Mouse (Mus musculus): ENCODE data around the gene Myo18a. TPM values are rescaled to one million over a fixed set of nuclear protein-coding genes. Genes with fewer than 3 reads are reported as not detected.

Myo18a gene
- polyA plus RNA-seq, 1 experiment from 2014 or later: 24.6 TPM

GRCm38 (mm10) chr11:77852195-77852594 is 89.1 kb downstream of the Myo18a start:
- H3K4me3 ChIP-seq: no peak overlapping the region
- H3K9me3 ChIP-seq (replicated peaks): no peaks in the 10 kb centered on the region
- H3K27ac ChIP-seq (replicated peaks): no peak overlapping the region
- H3K4me1 ChIP-seq: peaks cover 60% of the 10 kb centered on the region
- peaks cover 70% of the 10 kb centered on the region for H3K27me3 ChIP-seq (ENCODE audit: low read depth, poor library complexity, severe bottlenecking)
- H3K36me3 ChIP-seq: peaks cover 82% of the 10 kb centered on the region
- DNase-seq (ENCODE audit: low spot score): no peak
- 68% methylated on average over 3 of the region's 3 CpGs for WGBS

DNA sequence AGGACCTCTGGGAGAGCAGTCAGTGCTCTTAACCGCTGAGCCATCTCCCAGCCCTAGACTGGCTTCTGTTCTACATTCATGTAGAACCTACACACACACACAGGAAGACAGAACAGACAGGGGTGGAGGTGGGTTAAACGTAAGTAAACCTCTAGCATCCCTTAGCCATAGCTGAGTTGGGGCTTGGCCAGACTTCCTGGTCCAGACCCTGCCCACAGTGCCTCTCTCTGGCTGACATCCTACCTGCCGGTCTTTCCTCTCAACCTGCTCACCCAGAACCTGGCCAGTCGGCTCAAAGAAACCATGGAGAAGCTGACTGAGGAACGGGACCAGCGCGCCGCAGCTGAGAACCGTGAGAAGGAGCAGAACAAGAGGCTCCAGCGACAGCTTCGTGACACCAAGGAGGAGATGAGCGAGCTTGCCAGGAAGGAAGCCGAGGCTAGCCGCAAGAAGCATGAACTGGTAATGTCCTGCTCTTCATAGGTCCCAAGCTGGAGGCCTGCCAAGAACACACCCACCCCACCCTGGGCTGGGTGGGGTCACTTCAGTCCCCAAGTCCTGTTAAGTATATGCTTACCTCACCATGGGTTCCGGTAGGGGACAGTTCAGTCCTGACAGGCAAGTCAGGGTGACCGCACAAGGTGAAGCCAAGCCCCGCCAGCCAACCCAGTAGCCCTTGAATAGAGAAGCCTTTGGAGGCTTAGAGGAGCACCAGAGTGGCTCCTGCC is 90.1 kb downstream of the Myo18a start:
- H3K27ac ChIP-seq (replicated peaks): 0 out of 2 replicates have a peak overlapping the region, but pooled peaks have one; percentile 7
- peaks cover 60% of the 10 kb centered on the region for H3K4me1 ChIP-seq
- H3K4me3 ChIP-seq: no peak overlapping the region
- no peak for DNase-seq (ENCODE audit: low spot score)
- H3K9me3 ChIP-seq (replicated peaks): no peaks in the 10 kb centered on the region
- H3K27me3 ChIP-seq (ENCODE audit: low read depth, poor library complexity, severe bottlenecking): peaks cover 70% of the 10 kb centered on the region
- WGBS: 94% methylated on average over 17 of the region's 17 CpGs
- H3K36me3 ChIP-seq: peaks cover 82% of the 10 kb centered on the region

GRCm38 (mm10) chr11:77854641-77855040 is 91.6 kb downstream of the Myo18a start:
- Histone ChIP-seq H3K4me3 (no peak overlapping the region), H3K4me1 (peaks cover 68% of the 10 kb centered on the region), H3K36me3 (peaks cover 78% of the 10 kb centered on the region), H3K27ac (replicated peaks) (peak overlapping the region; percentile 46; the same call in 1 of the 2 replicates), H3K9me3 (replicated peaks) (no peaks in the 10 kb centered on the region), H3K27me3 (ENCODE audit: low read depth, poor library complexity, severe bottlenecking) (peaks cover 72% of the 10 kb centered on the region)
- WGBS: 54% methylated on average over 3 of the region's 3 CpGs
- DNase-seq (ENCODE audit: low spot score): no peak

GRCm38 (mm10) chr11:77855396-77855795 is 92.3 kb downstream of the Myo18a start:
- Histone ChIP-seq H3K4me1 (peaks cover 69% of the 10 kb centered on the region), H3K27ac (replicated peaks) (peak overlapping the region; percentile 46), H3K36me3 (peaks cover 78% of the 10 kb centered on the region), H3K27me3 (ENCODE audit: low read depth, poor library complexity, severe bottlenecking) (peaks cover 72% of the 10 kb centered on the region), H3K4me3 (no peak overlapping the region), H3K9me3 (replicated peaks) (no peaks in the 10 kb centered on the region)
- WGBS: 64% methylated on average over 15 of the region's 15 CpGs
- no peak for DNase-seq (ENCODE audit: low spot score)

GRCm38 (mm10) chr11:77857089-77857488 is 94.0 kb downstream of the Myo18a start:
- 93% methylated on average over 6 of the region's 6 CpGs for WGBS

GRCm38 (mm10) chr11:77858589-77858988 is 95.5 kb downstream of the Myo18a start:
- Histone ChIP-seq H3K27ac (replicated peaks) (peak overlapping the region; percentile 65), H3K4me1 (peaks cover 52% of the 10 kb centered on the region), H3K9me3 (replicated peaks) (no peaks in the 10 kb centered on the region), H3K4me3 (0 out of 2 replicates have a peak overlapping the region, but pooled peaks have one; percentile 29), H3K36me3 (peaks cover 59% of the 10 kb centered on the region), H3K27me3 (ENCODE audit: low read depth, poor library complexity, severe bottlenecking) (peaks cover 73% of the 10 kb centered on the region)
- no peak for DNase-seq (ENCODE audit: low spot score)
- WGBS: 26% methylated on average over 9 of the region's 9 CpGs

More at GRCm38 (mm10) chr11:77857089-77857488, 94.0 kb downstream of the Myo18a start:
- Histone ChIP-seq H3K36me3 (peaks cover 72% of the 10 kb centered on the region), H3K27ac (replicated peaks) (no peak overlapping the region), H3K4me1 (peaks cover 52% of the 10 kb centered on the region), H3K27me3 (ENCODE audit: low read depth, poor library complexity, severe bottlenecking) (peaks cover 76% of the 10 kb centered on the region), H3K9me3 (replicated peaks) (no peaks in the 10 kb centered on the region), H3K4me3 (no peak overlapping the region)
- no peak for DNase-seq (ENCODE audit: low spot score)

DNA sequence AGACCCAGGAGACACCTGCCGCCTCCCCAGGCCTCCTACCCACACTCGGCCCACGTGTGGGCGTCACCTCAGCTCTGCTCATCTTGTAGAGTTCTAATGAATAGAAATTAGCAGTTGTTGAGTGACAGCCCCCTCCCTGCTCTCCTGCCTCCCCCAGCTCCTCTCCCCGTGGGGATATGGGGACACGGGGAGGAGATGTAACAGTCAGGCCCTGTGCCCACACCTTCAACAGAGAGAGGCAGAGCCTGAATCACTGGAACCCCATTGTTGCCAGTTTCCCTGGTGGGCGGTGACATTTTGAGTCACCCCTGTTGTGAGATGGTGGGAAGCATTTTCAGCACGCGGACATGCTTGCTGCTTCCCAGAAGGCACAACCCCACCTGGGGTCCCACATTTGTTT is 97.9 kb downstream of the Myo18a start:
- no peak for DNase-seq (ENCODE audit: low spot score)
- Histone ChIP-seq H3K27ac (replicated peaks) (no peak overlapping the region), H3K4me1 (peaks cover 50% of the 10 kb centered on the region), H3K36me3 (peaks cover 52% of the 10 kb centered on the region), H3K9me3 (replicated peaks) (no peaks in the 10 kb centered on the region), H3K4me3 (no peak overlapping the region), H3K27me3 (ENCODE audit: low read depth, poor library complexity, severe bottlenecking) (peaks cover 87% of the 10 kb centered on the region)
- WGBS: 84% methylated on average over 9 of the region's 9 CpGs

DNA sequence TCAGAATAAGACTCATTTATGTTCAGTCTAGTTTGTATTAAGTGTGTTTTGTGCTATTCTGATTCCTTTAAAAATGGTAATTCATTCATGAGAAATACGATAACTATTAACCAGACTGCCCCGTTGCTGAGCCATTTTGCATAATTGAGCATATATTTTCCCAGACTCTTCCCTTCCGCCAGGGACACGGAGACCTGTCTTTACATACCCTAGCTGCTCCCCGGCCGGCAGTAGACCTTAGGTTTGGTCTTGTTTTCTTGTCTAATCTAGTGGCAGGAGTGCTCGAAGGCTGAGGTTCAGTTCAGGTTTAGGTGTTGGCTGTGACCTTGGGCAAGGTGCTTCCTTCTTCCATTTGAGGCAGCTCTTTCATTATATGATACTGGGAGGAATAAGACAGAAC is 99.8 kb downstream of the Myo18a start:
- Histone ChIP-seq H3K36me3 (peaks cover 39% of the 10 kb centered on the region), H3K4me1 (peaks cover 62% of the 10 kb centered on the region), H3K27me3 (ENCODE audit: low read depth, poor library complexity, severe bottlenecking) (peaks cover 90% of the 10 kb centered on the region), H3K9me3 (replicated peaks) (no peaks in the 10 kb centered on the region), H3K27ac (replicated peaks) (no peak overlapping the region), H3K4me3 (no peak overlapping the region)
- 89% methylated on average over 7 of the region's 7 CpGs for WGBS
- DNase-seq (ENCODE audit: low spot score): no peak

DNA sequence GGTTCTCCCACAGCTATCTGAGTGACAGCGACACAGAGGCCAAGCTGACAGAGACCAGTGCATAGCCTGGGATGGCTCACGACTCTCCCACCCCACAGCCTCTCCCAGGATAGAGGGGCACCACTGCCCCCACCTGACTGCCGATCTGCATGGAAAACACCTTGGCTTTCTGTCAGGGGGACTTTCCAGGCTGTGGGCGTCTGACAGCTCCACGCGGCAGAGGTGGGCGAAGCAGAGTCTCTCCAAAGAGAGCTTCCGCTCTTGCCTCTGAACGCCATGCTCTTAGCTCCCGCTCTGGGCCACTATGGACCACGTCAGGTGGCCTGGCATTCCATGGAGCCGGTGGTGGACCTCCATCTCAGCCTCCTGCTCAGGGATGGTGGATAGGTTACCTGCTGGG is 101.7 kb downstream of the Myo18a start:
- H3K9me3 ChIP-seq (replicated peaks): no peaks in the 10 kb centered on the region
- no peak overlapping the region for H3K4me3 ChIP-seq
- H3K27ac ChIP-seq (replicated peaks): peak overlapping the region; percentile 50; the same call in 1 of the 2 replicates
- 63% methylated on average over 12 of the region's 12 CpGs for WGBS
- peaks cover 57% of the 10 kb centered on the region for H3K4me1 ChIP-seq
- H3K27me3 ChIP-seq (ENCODE audit: low read depth, poor library complexity, severe bottlenecking): peaks cover 90% of the 10 kb centered on the region
- H3K36me3 ChIP-seq: peaks cover 26% of the 10 kb centered on the region
- DNase-seq (ENCODE audit: low spot score): no peak

DNA sequence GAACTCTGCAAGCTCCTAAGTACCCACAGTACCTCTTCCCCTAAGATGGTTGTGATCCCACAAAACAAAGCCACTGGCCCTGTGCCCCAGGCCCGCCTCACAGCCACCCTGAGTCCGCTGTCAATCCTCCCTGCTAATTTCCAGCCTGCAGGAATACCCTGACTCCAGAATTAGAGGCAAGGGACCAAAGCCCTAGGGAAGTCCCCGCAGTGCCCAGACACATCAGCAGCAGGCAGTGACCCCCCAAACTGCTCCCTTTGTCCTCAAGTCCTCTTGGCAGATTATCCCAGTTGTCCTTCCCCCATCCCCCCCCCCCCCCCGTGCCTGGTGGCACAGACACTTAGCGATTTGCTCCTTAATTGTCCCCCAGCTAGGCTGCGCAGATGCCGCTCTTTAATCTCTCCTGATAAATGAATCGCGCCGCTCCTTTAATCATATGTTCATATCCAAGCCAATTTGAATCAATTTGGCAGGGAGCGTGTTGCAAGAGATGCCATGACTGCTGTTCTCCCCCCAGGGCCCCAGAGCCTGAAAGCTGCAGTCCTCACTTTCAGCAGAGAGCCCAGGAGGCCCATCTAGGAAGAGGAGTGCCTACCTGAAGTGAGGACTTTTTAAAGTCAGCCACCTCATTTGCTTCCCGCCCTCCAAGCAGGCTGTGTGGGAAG is 104.5 kb downstream of the Myo18a start:
- DNase-seq (ENCODE audit: low spot score): no peak
- Histone ChIP-seq H3K4me3 (no peak overlapping the region), H3K4me1 (peaks cover 65% of the 10 kb centered on the region), H3K27ac (replicated peaks) (peak overlapping the region; percentile 78), H3K9me3 (replicated peaks) (no peaks in the 10 kb centered on the region), H3K27me3 (ENCODE audit: low read depth, poor library complexity, severe bottlenecking) (peaks cover 89% of the 10 kb centered on the region), H3K36me3 (peaks cover 10% of the 10 kb centered on the region)
- 7% methylated on average over 11 of the region's 12 CpGs for WGBS

- 24% methylated on average over 4 of the region's 4 CpGs for WGBS
- H3K36me3 ChIP-seq: no peaks in the 10 kb centered on the region
- DNase-seq (ENCODE audit: low spot score): no peak
- H3K27me3 ChIP-seq (ENCODE audit: low read depth, poor library complexity, severe bottlenecking): peaks cover 84% of the 10 kb centered on the region
- no peak overlapping the region for H3K4me3 ChIP-seq
- H3K4me1 ChIP-seq: peaks cover 70% of the 10 kb centered on the region
- no peak overlapping the region for H3K27ac ChIP-seq (replicated peaks)
- H3K9me3 ChIP-seq (replicated peaks): no peaks in the 10 kb centered on the region
Observed at GRCm38 (mm10) chr11:77871436-77871835, 108.4 kb downstream of the Myo18a start.

DNA sequence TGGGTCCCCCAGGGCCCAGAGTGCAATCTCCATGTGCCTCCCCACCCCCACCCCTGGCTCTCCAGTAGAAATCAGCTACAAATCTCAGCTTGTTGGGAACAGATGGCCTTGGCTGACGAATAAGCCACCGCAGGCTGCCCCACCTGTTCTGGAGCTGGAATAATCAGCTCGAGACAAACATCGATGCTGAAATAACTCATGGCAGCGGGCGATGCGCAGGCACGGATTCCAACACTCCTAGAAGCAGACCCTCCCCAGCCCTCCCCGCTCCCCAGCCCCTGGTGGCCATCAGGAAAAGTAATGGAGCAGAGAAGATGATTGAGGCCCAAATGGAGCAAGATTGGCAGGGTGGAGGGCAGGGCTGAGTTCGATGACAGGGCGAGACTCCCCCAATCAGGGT is 109.2 kb downstream of the Myo18a start:
- WGBS: 3% methylated on average over 11 of the region's 11 CpGs
- peak; percentile 44 for DNase-seq (ENCODE audit: low spot score)
- H3K4me3 ChIP-seq: peak overlapping the region; percentile 33
- peaks cover 84% of the 10 kb centered on the region for H3K27me3 ChIP-seq (ENCODE audit: low read depth, poor library complexity, severe bottlenecking)
- H3K4me1 ChIP-seq: peaks cover 70% of the 10 kb centered on the region
- H3K27ac ChIP-seq (replicated peaks): peak overlapping the region; percentile 70
- H3K36me3 ChIP-seq: no peaks in the 10 kb centered on the region
- no peaks in the 10 kb centered on the region for H3K9me3 ChIP-seq (replicated peaks)

DNA sequence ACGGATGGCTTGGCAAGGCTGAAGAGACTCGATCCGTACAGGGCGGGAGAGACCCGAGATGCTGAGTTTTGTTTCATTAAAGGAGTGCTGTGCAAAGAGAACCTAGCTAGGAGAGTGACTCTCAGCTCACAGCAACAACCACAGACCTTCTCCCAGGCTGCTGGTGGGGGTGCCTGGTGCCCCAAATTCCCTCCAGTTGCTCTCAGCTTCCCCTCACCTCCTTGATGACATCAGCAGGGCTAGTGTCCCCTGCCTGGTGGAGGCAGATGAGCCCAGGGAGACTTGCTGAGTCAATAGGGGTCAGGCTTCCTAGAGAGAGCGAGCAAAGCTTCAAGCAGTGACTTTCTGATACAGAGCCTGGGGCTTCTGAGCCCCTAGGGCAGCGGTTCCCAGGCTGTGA is 109.6 kb downstream of the Myo18a start:
- Histone ChIP-seq H3K4me3 (peak overlapping the region; percentile 33), H3K27ac (replicated peaks) (peak overlapping the region; percentile 70), H3K27me3 (ENCODE audit: low read depth, poor library complexity, severe bottlenecking) (peaks cover 81% of the 10 kb centered on the region), H3K9me3 (replicated peaks) (no peaks in the 10 kb centered on the region), H3K4me1 (peaks cover 69% of the 10 kb centered on the region), H3K36me3 (no peaks in the 10 kb centered on the region)
- DNase-seq (ENCODE audit: low spot score): no peak
- WGBS: 5% methylated on average over 7 of the region's 7 CpGs

All from midbrain, embryonic 10.5 days (tissue).